Mouse (Mus musculus) heart, postnatal 0 days (tissue): ENCODE measurements around the gene Slc20a1. TPM values are rescaled to one million over a fixed set of nuclear protein-coding genes. Genes with fewer than 3 reads are reported as not detected.

Experiments used
- ATAC-seq: fragments of 200-750 bp; cut with Nextera tagmentation; 2 replicates; pipeline ENCODE4 v1.8.0; 2017; ENCODE audit warnings: low read depth, moderate number of reproducible peaks, moderate library complexity; ENCODE audit not compliant: insufficient read depth
- DNase-seq: peaks from one replicate; pipeline ENCODE4 v3.0.0-alpha.2; 2016; ENCODE audit warnings: low spot score
- H3K27ac ChIP-seq: fragments of 300-500 bp; sonication (generic); 2 replicates; pipeline ENCODE4 v1.5.1; 2014; ENCODE audit warnings: low read depth, mild to moderate bottlenecking
- H3K27me3 ChIP-seq: fragments of 300-500 bp; sonication (generic); 2 replicates; pipeline ENCODE4 v1.6.1; 2014; ENCODE audit warnings: low read length, mixed read lengths; ENCODE audit not compliant: control insufficient read depth, insufficient read depth
- H3K36me3 ChIP-seq: fragments of 300-500 bp; sonication (generic); replicated peaks from 2 replicates; pipeline ENCODE4 v1.6.1; 2014; ENCODE audit warnings: low read length, mixed read lengths; ENCODE audit not compliant: control insufficient read depth, insufficient read depth
- H3K4me1 ChIP-seq: fragments of 300-500 bp; sonication (generic); 2 replicates; pipeline ENCODE4 v1.6.1; 2014; ENCODE audit warnings: antibody characterized with exemption; ENCODE audit not compliant: control insufficient read depth, insufficient read depth
- H3K4me2 ChIP-seq: fragments of 300-500 bp; sonication (generic); 2 replicates; pipeline ENCODE4 v1.6.1; 2014; ENCODE audit warnings: low read depth, mild to moderate bottlenecking, low read length, moderate library complexity
- H3K4me3 ChIP-seq: fragments of 300-500 bp; sonication (generic); 2 replicates; pipeline ENCODE4 v1.5.1; 2014; ENCODE audit warnings: low read depth, low read length
- H3K9ac ChIP-seq: fragments of 300-500 bp; sonication (generic); replicated peaks from 2 replicates; pipeline ENCODE4 v1.6.1; 2014; ENCODE audit warnings: low read depth, low read length, mixed read lengths
- H3K9me3 ChIP-seq: fragments of 300-500 bp; sonication (generic); replicated peaks from 2 replicates; pipeline ENCODE4 v1.6.1; 2016; ENCODE audit warnings: low read length; ENCODE audit not compliant: control insufficient read depth
- CTCF ChIP-seq: IDR thresholded peaks from 2 replicates; pipeline ENCODE4 v1.5.1; 2016; ENCODE audit warnings: antibody characterized with exemption, control low read depth, low read depth
- EP300 ChIP-seq: IDR thresholded peaks from 2 replicates; pipeline ENCODE4 v1.6.1; 2016; ENCODE audit warnings: antibody characterized with exemption, low read depth
- WGBS: fragments of 180-500 bp; shearing (Covaris S2); extraction: QIAGEN DNeasy Blood & Tissue Kit; methylation state at CpG from one replicate; pipeline ENCODE4 v1.1.7; 2014; 5-methylcytosine and 5-hydroxymethylcytosine counted together
- polyA plus RNA-seq: library from polyadenylated mRNA; unstranded; fragments of >200 nt; fragmentation: Nextera tagmentation; extraction: Ambion mirVana; gene quantifications from 2 replicates; pipeline ENCODE4 v1.2.1, GENCODE M21; 2015
- total RNA-seq: library from RNA; depleted of rRNA; stranded (reverse); fragments of >200 nt; gene quantifications from 2 replicates; pipeline ENCODE4 v1.2.3, GENCODE M21; 2014; ENCODE audit warnings: low replicate concordance; rRNA removed

Gene Slc20a1
- total RNA-seq, result 37.1 and 46.8 TPM in 2 replicates
- 7.0 and 8.7 TPM in 2 replicates for polyA plus RNA-seq

- DNase-seq (peak; percentile 98), ATAC-seq (peak; percentile 99)
- Histone ChIP-seq H3K4me2 (peak within 1 kb of the TSS; percentile 74), H3K9me3 (no peaks in the 10 kb centered on the region), H3K9ac (peak within 1 kb of the TSS; percentile 87), H3K27me3 (no peaks in the 10 kb centered on the region), H3K36me3 (peaks cover 22% of the 10 kb centered on the region), H3K27ac (peak within 1 kb of the TSS; percentile 89), H3K4me1 (peaks cover 19% of the 10 kb centered on the region), H3K4me3 (peak within 1 kb of the TSS; percentile 83)
- WGBS, result under 1% methylated on average over 89 of the region's 96 CpGs
- TF ChIP-seq CTCF, result no peak
- TF ChIP-seq EP300, result peak; percentile 70; the same call in 1 of the 2 replicates
Observed at GRCm38 (mm10) chr2:129198436-129199327, at the start of gene Slc20a1. Gene Slc20a1 (plus strand): TSS chr2:129198764.

GRCm38 (mm10) chr2:129148836-129149235 is 49.7 kb upstream of the Slc20a1 start:
- Histone ChIP-seq H3K4me1 (no peaks in the 10 kb centered on the region), H3K4me2 (no peak overlapping the region), H3K27ac (no peak overlapping the region), H3K36me3 (no peaks in the 10 kb centered on the region), H3K4me3 (no peak overlapping the region), H3K27me3 (no peaks in the 10 kb centered on the region), H3K9ac (no peak overlapping the region), H3K9me3 (no peaks in the 10 kb centered on the region)
- ATAC-seq (no peak), DNase-seq (no peak)
- no peak for TF ChIP-seq CTCF
- WGBS, result 44% methylated on average over 2 of the region's 2 CpGs

- Histone ChIP-seq H3K4me1 (no peaks in the 10 kb centered on the region), H3K4me3 (no peak overlapping the region), H3K4me2 (no peak overlapping the region), H3K9me3 (no peaks in the 10 kb centered on the region), H3K27me3 (no peaks in the 10 kb centered on the region), H3K27ac (no peak overlapping the region), H3K36me3 (no peaks in the 10 kb centered on the region), H3K9ac (no peak overlapping the region)
- 72% methylated on average over 5 of the region's 5 CpGs for WGBS
- no peak for ATAC-seq
- no peak for TF ChIP-seq CTCF
- no peak for TF ChIP-seq EP300
- no peak for DNase-seq
Observed at GRCm38 (mm10) chr2:129150386-129150785, 48.2 kb upstream of the Slc20a1 start.

- no peaks in the 10 kb centered on the region for H3K9me3 ChIP-seq
- TF ChIP-seq EP300 (no peak), CTCF (no peak)
- no peak overlapping the region for H3K4me2 ChIP-seq
- WGBS, result 82% methylated on average over 9 of the region's 9 CpGs
- no peaks in the 10 kb centered on the region for H3K4me1 ChIP-seq
- no peak overlapping the region for H3K9ac ChIP-seq
- H3K27me3 ChIP-seq, result no peaks in the 10 kb centered on the region
- DNase-seq, result no peak
- H3K27ac ChIP-seq, result no peak overlapping the region
- no peak for ATAC-seq
- no peak overlapping the region for H3K4me3 ChIP-seq
- no peaks in the 10 kb centered on the region for H3K36me3 ChIP-seq
Observed at GRCm38 (mm10) chr2:129151111-129151510, 47.5 kb upstream of the Slc20a1 start.

- H3K36me3 ChIP-seq, result no peaks in the 10 kb centered on the region
- WGBS, result 65% methylated on average over 1 of the region's 1 CpGs
- no peaks in the 10 kb centered on the region for H3K27me3 ChIP-seq
- no peak for TF ChIP-seq EP300
- TF ChIP-seq CTCF, result 0 out of 2 replicates have a peak, but pooled peaks have one; percentile 2
- H3K9ac ChIP-seq, result no peak overlapping the region
- no peak for DNase-seq
- no peaks in the 10 kb centered on the region for H3K9me3 ChIP-seq
- H3K4me3 ChIP-seq, result no peak overlapping the region
- H3K4me1 ChIP-seq, result no peaks in the 10 kb centered on the region
- H3K4me2 ChIP-seq, result no peak overlapping the region
- no peak for ATAC-seq
- no peak overlapping the region for H3K27ac ChIP-seq
Observed at GRCm38 (mm10) chr2:129152751-129153150, 45.8 kb upstream of the Slc20a1 start.
